Mouse (Mus musculus) stomach, postnatal 0 days (tissue): Measurements from ENCODE around the gene Nckap5.

Source experiments
- CTCF ChIP-seq: IDR thresholded peaks from 2 replicates; pipeline ENCODE4 v1.5.1; 2016; ENCODE audit warnings: antibody characterized with exemption, low read depth, mild to moderate bottlenecking, moderate library complexity
- EP300 ChIP-seq: optimal IDR thresholded peaks from 2 replicates; pipeline ENCODE3; 2016; ENCODE audit warnings: antibody characterized with exemption

GRCm38 (mm10) chr1:126233196-126233595 lies 597.4 kb downstream of the Nckap5 start:
- TF ChIP-seq CTCF (no peak), EP300 (no peak)
